Mouse (Mus musculus): ENCODE data around the gene Sumf2. TPM values are rescaled to one million over a fixed set of nuclear protein-coding genes. Genes with fewer than 3 reads are reported as not detected.
A peak's percentile ranks its signal among the peaks of the same experiment; 100 is the strongest.
"Not testable (repeated sequence)": the region's sequence is repeated elsewhere in the genome, so short reads cannot be mapped to it uniquely, and the experiment has no call there.

Sumf2 gene
- polyA plus RNA-seq, 1 experiment from 2014 or later, result 88.4 TPM

GRCm38 (mm10) chr5:129877731-129878455, 31.1 kb downstream of the Sumf2 start:
- no peaks in the 10 kb centered on the region for H3K9me3 ChIP-seq
- H3K4me3 ChIP-seq, result no peak overlapping the region
- H3K9ac ChIP-seq, result no peak overlapping the region
- no peak overlapping the region for H3K4me2 ChIP-seq (replicated peaks)
- peaks cover 20% of the 10 kb centered on the region for H3K36me3 ChIP-seq
- no peak overlapping the region for H3K27ac ChIP-seq
- H3K4me1 ChIP-seq, result no peaks in the 10 kb centered on the region
- no peak for ATAC-seq (ENCODE audit: insufficient number of reproducible peaks, insufficient read depth, low FRiP score, low TSS enrichment)
- no peaks in the 10 kb centered on the region for H3K27me3 ChIP-seq
- WGBS, result 68% methylated on average over 9 of the region's 9 CpGs

DNA sequence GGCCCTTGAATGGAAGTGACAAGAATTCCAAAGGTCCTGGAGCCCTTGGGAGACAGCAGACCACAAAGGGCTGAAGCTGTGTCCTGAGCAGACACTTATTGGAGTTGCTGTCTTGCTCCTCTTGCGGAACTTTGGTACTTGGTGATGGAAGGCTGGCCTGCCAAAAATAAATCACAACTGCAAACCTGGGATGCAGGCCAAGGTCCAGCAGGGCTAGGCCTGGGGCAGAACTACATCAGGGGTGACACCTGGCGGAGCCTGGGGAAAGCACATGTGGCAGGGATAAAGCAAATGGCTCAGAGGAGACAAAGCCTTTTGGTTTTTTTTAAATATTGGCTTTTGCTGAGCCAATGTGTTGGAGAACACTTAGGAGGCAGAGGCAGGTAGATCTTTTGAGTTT, 32.2 kb downstream of the Sumf2 start:
- WGBS, result 55% methylated on average over 2 of the region's 2 CpGs
- H3K27ac ChIP-seq, result 0 out of 2 replicates have a peak overlapping the region, but pooled peaks have one; percentile 7
- ATAC-seq (ENCODE audit: insufficient number of reproducible peaks, insufficient read depth, low FRiP score, low TSS enrichment), result no peak

GRCm38 (mm10) chr5:129879888-129880287, 33.1 kb downstream of the Sumf2 start:
- WGBS, result 67% methylated on average over 3 of the region's 3 CpGs
- no peak overlapping the region for H3K4me2 ChIP-seq (replicated peaks)
- no peaks in the 10 kb centered on the region for H3K27me3 ChIP-seq
- H3K4me3 ChIP-seq, result no peak overlapping the region
- no peak for ATAC-seq (ENCODE audit: insufficient number of reproducible peaks, insufficient read depth, low FRiP score, low TSS enrichment)
- no peak overlapping the region for H3K9ac ChIP-seq
- no peaks in the 10 kb centered on the region for H3K9me3 ChIP-seq
- 0 out of 2 replicates have a peak overlapping the region, but pooled peaks have one; percentile 7 for H3K27ac ChIP-seq
- no peaks in the 10 kb centered on the region; the same call in 1 of the 2 replicates for H3K4me1 ChIP-seq
- peaks cover 34% of the 10 kb centered on the region for H3K36me3 ChIP-seq

More for the DNA sequence above, 32.2 kb downstream of the Sumf2 start:
- Histone ChIP-seq H3K9ac (no peak overlapping the region), H3K9me3 (no peaks in the 10 kb centered on the region), H3K36me3 (peaks cover 27% of the 10 kb centered on the region), H3K4me2 (replicated peaks) (no peak overlapping the region), H3K4me1 (no peaks in the 10 kb centered on the region), H3K27me3 (no peaks in the 10 kb centered on the region), H3K4me3 (no peak overlapping the region)

DNA sequence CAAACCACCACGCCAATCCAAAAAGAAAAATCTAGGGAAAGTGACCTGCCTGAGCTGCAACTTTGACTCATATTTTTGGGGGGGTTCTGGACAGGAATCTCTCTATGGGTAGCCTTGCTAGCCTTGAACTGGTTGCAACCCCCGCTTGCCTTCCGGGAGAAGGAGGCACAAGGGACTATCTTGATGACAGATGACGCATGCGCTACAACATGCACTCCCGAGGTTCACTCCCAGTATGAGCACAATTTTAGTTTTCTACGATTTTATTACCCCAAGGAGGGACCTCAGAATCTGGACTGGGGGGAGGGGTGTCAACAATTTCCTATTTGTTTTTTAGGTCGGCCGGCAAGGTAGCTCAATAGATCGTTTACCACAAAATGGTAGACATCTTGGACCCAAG, 39.5 kb downstream of the Sumf2 start:
- H3K9ac ChIP-seq, result peak overlapping the region; percentile 95
- no peaks in the 10 kb centered on the region for H3K27me3 ChIP-seq
- H3K36me3 ChIP-seq, result peaks cover 27% of the 10 kb centered on the region
- peak overlapping the region; percentile 89 for H3K4me2 ChIP-seq (replicated peaks)
- 44% methylated on average over 10 of the region's 10 CpGs for WGBS
- no peak overlapping the region for H3K27ac ChIP-seq
- peaks cover 11% of the 10 kb centered on the region for H3K4me1 ChIP-seq
- no peak for ATAC-seq (ENCODE audit: insufficient number of reproducible peaks, insufficient read depth, low FRiP score, low TSS enrichment)
- H3K9me3 ChIP-seq, result no peaks in the 10 kb centered on the region
- H3K4me3 ChIP-seq, result peak overlapping the region; percentile 90

- H3K27ac ChIP-seq, result peak within 1 kb of the TSS; percentile 92
- peak within 1 kb of the TSS; percentile 90 for H3K4me3 ChIP-seq
- peaks cover 19% of the 10 kb centered on the region for H3K36me3 ChIP-seq
- H3K9me3 ChIP-seq, result no peaks in the 10 kb centered on the region
- no peaks in the 10 kb centered on the region for H3K27me3 ChIP-seq
- peak; percentile 97 for ATAC-seq (ENCODE audit: insufficient number of reproducible peaks, insufficient read depth, low FRiP score, low TSS enrichment)
- peak within 1 kb of the TSS; percentile 95 for H3K9ac ChIP-seq
- H3K4me1 ChIP-seq, result peaks cover 11% of the 10 kb centered on the region
- under 1% methylated on average over 46 of the region's 46 CpGs for WGBS
- peak within 1 kb of the TSS; percentile 89 for H3K4me2 ChIP-seq (replicated peaks)
Observed at GRCm38 (mm10) chr5:129886911-129887636, 40.3 kb downstream of the Sumf2 start, which contains the start of gene Chchd2. Chchd2 (minus strand) TSS chr5:129887470.

DNA sequence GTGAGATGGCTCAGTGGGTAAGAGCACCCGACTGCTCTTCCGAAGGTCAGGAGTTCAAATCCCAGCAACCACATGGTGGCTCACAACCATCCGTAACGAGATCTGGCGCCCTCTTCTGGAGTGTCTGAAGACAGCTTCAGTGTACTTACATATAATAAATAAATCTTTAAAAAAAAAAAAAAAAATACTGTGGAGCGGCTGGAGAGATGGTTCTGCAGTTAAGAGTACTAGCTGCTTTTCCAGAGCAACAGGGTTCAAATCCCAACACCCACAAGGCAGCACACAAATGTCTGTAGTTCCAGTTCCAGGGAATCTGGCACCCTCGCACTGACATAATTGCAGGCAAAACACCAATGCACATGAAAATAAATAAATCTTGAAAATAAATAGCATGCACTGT, 43.6 kb downstream of the Sumf2 start:
- not testable (repeated sequence) for H3K9me3 ChIP-seq; H3K36me3 ChIP-seq; H3K27ac ChIP-seq; H3K4me3 ChIP-seq; H3K27me3 ChIP-seq; ATAC-seq (ENCODE audit: insufficient number of reproducible peaks, insufficient read depth, low FRiP score, low TSS enrichment); H3K9ac ChIP-seq; H3K4me2 ChIP-seq (replicated peaks)
- WGBS, result 81% methylated on average over 7 of the region's 7 CpGs
- H3K4me1 ChIP-seq, result peaks cover 13% of the 10 kb centered on the region

GRCm38 (mm10) chr5:129895198-129896088, 48.7 kb downstream of the Sumf2 start, which contains the start of gene Zbed5:
Zbed5 (plus strand) TSS chr5:129895723.
- Histone ChIP-seq H3K4me1 (peaks cover 10% of the 10 kb centered on the region; the same call in 1 of the 2 replicates), H3K36me3 (no peaks in the 10 kb centered on the region), H3K9me3 (no peaks in the 10 kb centered on the region), H3K27me3 (no peaks in the 10 kb centered on the region), H3K27ac (no peak within 1 kb of the TSS), H3K9ac (peak within 1 kb of the TSS; percentile 66), H3K4me3 (peak within 1 kb of the TSS; percentile 74), H3K4me2 (replicated peaks) (peak within 1 kb of the TSS; percentile 77)
- ATAC-seq (ENCODE audit: insufficient number of reproducible peaks, insufficient read depth, low FRiP score, low TSS enrichment), result peak; percentile 96
- WGBS, result 2% methylated on average over 44 of the region's 44 CpGs

DNA sequence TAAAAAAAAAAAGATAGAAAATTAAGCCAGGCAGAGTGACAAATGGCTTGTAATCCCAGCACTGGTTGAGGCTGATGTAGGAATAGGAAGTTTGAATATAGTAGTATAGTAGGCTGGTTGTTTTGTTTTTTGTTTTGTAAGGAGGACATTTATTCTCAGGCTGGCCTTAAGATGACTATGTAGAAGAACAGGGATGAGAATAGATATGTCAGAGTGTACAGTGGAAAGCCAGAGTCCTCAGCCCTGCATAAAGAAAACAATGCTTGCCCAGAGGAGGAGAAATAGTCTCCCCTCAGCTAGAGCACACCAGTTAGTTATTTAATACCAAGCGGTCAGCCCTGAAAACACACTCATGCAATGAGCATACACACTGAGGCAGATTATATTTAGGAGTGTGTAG, 51.7 kb downstream of the Sumf2 start, which contains the start of gene Phkg1:
Phkg1 (minus strand) TSS at position 101 of the 400 bp plus-strand sequence.
- Histone ChIP-seq H3K27ac (no peak within 1 kb of the TSS), H3K9me3 (no peaks in the 10 kb centered on the region), H3K4me2 (replicated peaks) (no peak within 1 kb of the TSS), H3K9ac (no peak within 1 kb of the TSS), H3K36me3 (peaks cover 10% of the 10 kb centered on the region), H3K4me1 (peaks cover 10% of the 10 kb centered on the region; the same call in 1 of the 2 replicates), H3K27me3 (no peaks in the 10 kb centered on the region), H3K4me3 (no peak within 1 kb of the TSS)
- ATAC-seq (ENCODE audit: insufficient number of reproducible peaks, insufficient read depth, low FRiP score, low TSS enrichment), result no peak
- WGBS, result 95% methylated on average over 1 of the region's 1 CpGs

DNA sequence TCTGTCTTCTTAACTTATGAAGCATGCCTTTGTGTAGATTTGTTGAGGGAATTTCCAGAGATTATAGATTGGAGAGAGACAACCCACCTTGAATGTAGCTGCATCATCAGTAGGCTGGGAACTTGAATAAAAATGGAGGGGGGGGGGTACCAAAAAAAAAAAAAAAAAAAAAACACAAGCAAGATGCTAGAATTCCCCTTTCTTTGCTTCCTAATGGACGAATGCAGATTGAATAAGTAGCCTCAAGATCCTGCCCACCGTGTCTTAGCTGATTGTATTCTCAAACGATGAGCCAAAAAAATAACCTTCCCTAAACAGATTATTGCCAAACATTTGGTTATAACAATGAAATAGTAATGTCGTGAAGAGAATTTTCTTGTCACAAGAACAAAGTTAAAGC, 61.0 kb downstream of the Sumf2 start:
- no peaks in the 10 kb centered on the region for H3K27me3 ChIP-seq
- peaks cover 4% of the 10 kb centered on the region; the same call in 1 of the 2 replicates for H3K36me3 ChIP-seq
- H3K27ac ChIP-seq, result peak overlapping the region; percentile 80
- no peaks in the 10 kb centered on the region for H3K9me3 ChIP-seq
- ATAC-seq (ENCODE audit: insufficient number of reproducible peaks, insufficient read depth, low FRiP score, low TSS enrichment), result no peak
- H3K9ac ChIP-seq, result 0 out of 2 replicates have a peak overlapping the region, but pooled peaks have one; percentile 81
- H3K4me3 ChIP-seq, result peak overlapping the region; percentile 75
- 29% methylated on average over 4 of the region's 4 CpGs for WGBS
- H3K4me2 ChIP-seq (replicated peaks), result peak overlapping the region; percentile 89
- 0 out of 2 replicates have a peak, but pooled peaks cover 7% of the 10 kb centered on the region for H3K4me1 ChIP-seq

DNA sequence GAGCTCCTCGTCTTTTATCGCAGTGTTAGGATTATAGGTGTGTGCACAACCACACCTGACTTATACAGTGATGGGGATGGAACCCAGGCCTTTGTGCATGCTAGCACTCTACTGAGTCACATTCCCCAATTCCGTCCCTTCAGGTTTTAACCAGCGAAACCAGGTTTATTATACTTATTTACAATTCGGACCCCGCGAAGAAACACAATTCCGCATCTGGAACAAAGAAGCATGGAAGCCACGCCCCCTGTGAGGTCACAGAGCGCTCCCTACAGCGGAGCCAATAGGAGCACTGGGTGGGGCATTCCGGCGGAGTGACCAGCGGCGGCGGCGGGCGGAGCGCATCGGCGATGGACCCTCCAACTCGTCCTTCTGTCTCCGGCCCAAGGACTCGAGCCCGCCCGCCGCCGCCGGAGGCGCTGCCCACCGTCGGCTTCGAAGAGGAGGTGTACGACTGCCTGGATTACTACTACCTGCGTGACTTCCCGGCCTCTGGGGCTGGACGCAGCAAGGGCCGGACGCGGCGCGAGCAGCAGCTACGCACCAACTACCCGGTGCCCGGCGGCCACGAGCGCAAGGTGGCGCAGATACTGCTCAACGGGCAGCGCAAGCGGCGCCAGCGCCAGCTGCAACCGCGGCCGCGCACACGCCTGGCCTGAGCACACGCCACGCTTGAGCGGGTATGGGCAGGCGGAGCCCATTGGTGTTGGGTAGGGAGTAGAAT, 61.6 kb downstream of the Sumf2 start, which contains the start of gene Nupr1l:
Nupr1l (plus strand) TSS at position 299 of the 724 bp plus-strand sequence.
- Histone ChIP-seq H3K4me1 (0 out of 2 replicates have a peak, but pooled peaks cover 7% of the 10 kb centered on the region), H3K9ac (peak within 1 kb of the TSS; percentile 81), H3K27me3 (no peaks in the 10 kb centered on the region), H3K4me3 (peak within 1 kb of the TSS; percentile 75), H3K36me3 (no peaks in the 10 kb centered on the region), H3K9me3 (no peaks in the 10 kb centered on the region), H3K4me2 (replicated peaks) (peak within 1 kb of the TSS; percentile 89), H3K27ac (peak within 1 kb of the TSS; percentile 89)
- ATAC-seq (ENCODE audit: insufficient number of reproducible peaks, insufficient read depth, low FRiP score, low TSS enrichment), result peak; percentile 94
- under 1% methylated on average over 63 of the region's 63 CpGs for WGBS
